Mouse (Mus musculus) C2C12 (cell line): Measurements from ENCODE around the gene Capn1.

Experiments
- CTCF ChIP-seq: IDR thresholded peaks from one replicate; pipeline ENCODE4 v1.5.1; 2011; ENCODE audit not compliant: control insufficient read depth, insufficient read depth, insufficient read length
- MAX ChIP-seq: IDR thresholded peaks from one replicate; pipeline ENCODE4 v1.6.1; 2011; ENCODE audit warnings: mild to moderate bottlenecking, control low read depth
- MYOG ChIP-seq: IDR thresholded peaks from one replicate; pipeline ENCODE4 v1.6.1; 2011; ENCODE audit not compliant: control insufficient read depth, insufficient read length; ENCODE audit errors: extremely low read depth

- TF ChIP-seq CTCF (no peak), MYOG (no peak), MAX (no peak)
Measured at GRCm38 (mm10) chr19:6058513-6058912, 42.8 kb upstream of the Capn1 start.
